Mouse (Mus musculus) retina, adult 2 months (tissue): Measurements from ENCODE around the gene Tnc.

Experiments
- DNase-seq: peaks from one replicate; pipeline ENCODE4 v3.0.0-alpha.2; 2012; ENCODE audit warnings: low read depth, low spot score

The Tnc gene

GRCm38 (mm10) chr4:64046831-64047493, at the start of gene Tnc:
Gene Tnc (minus strand): TSS chr4:64047015.
- DNase-seq = no peak

GRCm38 (mm10) chr4:64094221-64094620, 47.4 kb upstream of the Tnc start:
- DNase-seq = no peak

- no peak for DNase-seq
These were observed 46.0 kb upstream of the Tnc start for GRCm38 (mm10) chr4:64092857-64093256.

- DNase-seq = no peak
These were observed 42.6 kb upstream of the Tnc start for GRCm38 (mm10) chr4:64089378-64089777.

- no peak for DNase-seq
These were observed 40.9 kb upstream of the Tnc start for GRCm38 (mm10) chr4:64087675-64088074.

- DNase-seq = no peak
These were observed 39.3 kb upstream of the Tnc start for GRCm38 (mm10) chr4:64085993-64086567.

- DNase-seq = no peak
These were observed 37.0 kb upstream of the Tnc start for GRCm38 (mm10) chr4:64083858-64084257.

GRCm38 (mm10) chr4:64078029-64078619, 31.3 kb upstream of the Tnc start:
- DNase-seq = no peak

GRCm38 (mm10) chr4:64076349-64077025, 29.7 kb upstream of the Tnc start:
- no peak for DNase-seq

- no peak for DNase-seq
These were observed 27.9 kb upstream of the Tnc start for GRCm38 (mm10) chr4:64074725-64075124.

GRCm38 (mm10) chr4:64067394-64067793, 20.6 kb upstream of the Tnc start:
- DNase-seq = no peak

- DNase-seq = no peak
These were observed 18.5 kb upstream of the Tnc start for GRCm38 (mm10) chr4:64065266-64065665.

- DNase-seq = no peak
These were observed 12.0 kb upstream of the Tnc start for GRCm38 (mm10) chr4:64058856-64059231.

GRCm38 (mm10) chr4:64058048-64058855, 11.4 kb upstream of the Tnc start:
- DNase-seq = no peak

- no peak for DNase-seq
These were observed 1.4 kb upstream of the Tnc start for GRCm38 (mm10) chr4:64048177-64048576.

GRCm38 (mm10) chr4:64043893-64044292, 2.9 kb downstream of the Tnc start:
- no peak for DNase-seq

GRCm38 (mm10) chr4:64043371-64043770, 3.4 kb downstream of the Tnc start:
- no peak for DNase-seq

GRCm38 (mm10) chr4:64039091-64039490, 7.7 kb downstream of the Tnc start:
- no peak for DNase-seq

- no peak for DNase-seq
These were observed 9.3 kb downstream of the Tnc start for GRCm38 (mm10) chr4:64037513-64037912.

- no peak for DNase-seq
These were observed 12.1 kb downstream of the Tnc start for GRCm38 (mm10) chr4:64034724-64035123.

GRCm38 (mm10) chr4:64033191-64033590, 13.6 kb downstream of the Tnc start:
- no peak for DNase-seq

- DNase-seq = no peak
These were observed 17.3 kb downstream of the Tnc start for GRCm38 (mm10) chr4:64029486-64029885.
